Mouse (Mus musculus) cerebellum, adult 9-11 months (tissue): Measurements from ENCODE around the gene Itgb6.

Source experiments
- DNase-seq: peaks from one replicate; pipeline ENCODE4 v3.0.0; 2022

Itgb6 gene

DNA sequence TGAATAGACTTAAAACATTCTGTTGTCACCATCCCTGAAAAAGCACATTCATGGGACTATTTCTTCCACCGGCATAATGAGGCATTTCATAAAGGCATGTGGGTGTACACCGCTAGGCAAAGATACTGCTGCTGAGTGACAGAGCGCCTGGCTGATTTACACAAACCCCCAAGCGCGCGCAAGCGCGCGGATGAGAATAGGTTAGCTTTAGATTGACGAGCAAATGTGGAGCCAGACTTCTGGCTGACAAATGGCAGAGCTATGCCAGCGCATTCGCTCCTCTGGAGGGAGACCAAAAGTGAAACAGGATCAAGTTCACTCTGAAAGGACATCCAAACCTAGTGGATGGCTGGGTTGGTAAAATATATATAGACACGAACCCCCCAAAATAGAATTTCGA is at the start of gene Itgb6:
Itgb6 (minus strand) TSS at position 130 of the 400 bp plus-strand sequence.
- DNase-seq = no peak

DNA sequence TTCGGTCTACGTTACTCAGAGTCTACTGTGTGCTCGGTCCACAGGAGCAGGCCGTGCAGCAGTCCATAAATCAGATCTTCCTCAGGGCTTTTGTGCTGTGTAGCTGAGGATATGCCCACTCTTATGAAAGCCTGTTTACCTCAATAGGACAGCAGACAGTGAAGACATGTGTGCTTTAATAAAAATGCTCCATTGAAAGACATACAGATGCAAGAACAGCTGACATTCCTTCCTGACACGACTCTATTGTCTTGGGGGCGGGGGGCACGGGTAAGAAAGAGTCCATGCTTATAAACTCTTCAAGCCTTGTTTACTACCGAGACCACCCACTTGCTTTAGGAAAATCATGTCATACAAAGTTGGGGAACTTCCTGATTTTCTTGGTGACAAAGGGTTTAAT is 44.0 kb upstream of the Itgb6 start:
- DNase-seq = no peak

DNA sequence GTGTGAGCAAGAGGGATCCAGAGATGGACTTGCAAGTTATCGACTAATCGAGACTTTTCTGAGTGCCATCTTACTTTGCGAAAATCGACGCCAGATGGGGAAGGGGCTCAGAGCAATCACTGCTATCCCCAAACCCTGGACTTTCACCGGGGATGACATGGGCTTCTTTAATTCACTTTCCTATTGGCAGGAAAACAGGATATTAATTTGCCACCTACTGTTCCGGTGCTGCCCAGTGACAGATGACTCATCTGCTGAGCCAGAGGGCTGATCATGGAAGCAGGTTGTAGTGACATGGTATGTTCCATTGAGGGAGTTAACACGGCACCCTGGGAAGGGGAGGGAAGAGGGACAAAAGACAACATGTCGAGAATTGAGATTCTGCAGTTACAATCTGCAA is 33.8 kb upstream of the Itgb6 start:
- DNase-seq = no peak

DNA sequence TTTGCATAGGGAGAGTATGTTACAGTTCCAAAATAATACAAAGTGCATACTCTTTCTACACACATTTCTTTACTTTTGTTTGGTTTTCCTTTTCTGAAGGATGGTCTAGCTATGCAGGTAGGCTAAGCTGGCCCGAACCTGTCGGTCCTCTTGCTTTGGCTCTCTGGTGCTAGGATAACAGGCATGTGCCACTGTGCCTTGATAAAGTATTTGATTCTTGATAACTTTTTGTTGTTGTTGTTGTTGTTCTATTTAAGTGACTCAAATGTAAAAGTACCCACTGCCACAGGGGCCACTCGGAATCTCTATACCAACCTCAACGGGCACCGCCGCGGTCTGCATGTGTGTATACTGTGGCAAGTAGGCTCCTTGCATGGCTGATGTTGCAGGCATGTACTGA is 32.7 kb upstream of the Itgb6 start:
- no peak for DNase-seq

DNA sequence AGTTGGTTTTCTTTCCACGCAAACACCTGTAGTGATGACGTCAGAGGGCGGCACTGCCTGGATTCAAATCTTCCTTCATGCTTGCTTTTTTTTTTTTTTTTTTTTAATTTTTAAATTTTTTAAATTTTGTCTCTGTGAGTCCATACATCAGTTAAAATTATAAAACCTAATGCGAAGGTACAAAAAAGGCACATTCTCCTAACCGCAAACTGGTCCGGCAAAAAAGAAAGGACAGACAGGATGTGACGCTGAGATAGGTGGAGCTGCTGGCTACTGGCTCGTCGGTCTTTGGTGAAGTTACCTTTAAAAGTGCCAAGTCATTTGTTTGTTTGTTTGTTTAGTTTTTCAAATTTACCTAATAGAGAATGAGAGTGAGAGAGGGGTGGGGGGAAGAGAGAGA is 28.8 kb upstream of the Itgb6 start:
- no peak for DNase-seq

DNA sequence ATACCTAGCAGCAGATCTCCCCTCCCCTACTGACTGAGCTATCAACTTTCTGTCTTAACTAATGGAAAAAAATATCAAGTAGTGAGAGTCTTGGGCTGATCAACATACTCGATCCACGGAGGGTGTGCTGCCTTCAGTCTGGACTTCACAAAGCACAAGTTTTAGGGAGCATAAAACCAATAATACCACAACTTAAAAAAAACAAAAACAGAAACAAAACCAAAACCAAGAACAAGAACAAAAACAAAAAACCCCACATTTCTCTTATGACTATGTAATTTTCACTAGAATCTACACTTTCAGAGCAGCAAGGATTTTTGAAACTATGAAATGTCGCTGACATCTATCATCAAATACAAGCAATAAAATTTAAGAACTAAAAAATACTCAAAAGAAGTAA is 28.1 kb upstream of the Itgb6 start:
- no peak for DNase-seq

DNA sequence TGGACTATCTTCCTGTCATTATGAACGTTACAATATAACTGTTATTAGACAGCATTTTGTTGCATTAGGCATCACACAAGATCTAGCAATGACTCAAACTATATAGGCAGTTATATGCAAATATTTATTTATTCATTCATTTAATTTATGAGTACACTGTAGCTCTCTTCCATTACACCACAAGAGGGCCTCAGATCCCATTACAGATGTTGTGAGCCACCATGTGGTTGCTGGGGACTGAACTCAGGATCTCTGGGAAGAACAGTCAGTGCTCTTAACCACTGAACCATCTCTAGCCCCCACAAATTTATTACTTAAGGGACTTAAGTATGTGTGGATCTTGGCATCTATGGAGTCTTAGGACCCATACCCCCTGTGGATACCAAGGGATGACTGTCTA is 26.1 kb upstream of the Itgb6 start:
- no peak for DNase-seq

DNA sequence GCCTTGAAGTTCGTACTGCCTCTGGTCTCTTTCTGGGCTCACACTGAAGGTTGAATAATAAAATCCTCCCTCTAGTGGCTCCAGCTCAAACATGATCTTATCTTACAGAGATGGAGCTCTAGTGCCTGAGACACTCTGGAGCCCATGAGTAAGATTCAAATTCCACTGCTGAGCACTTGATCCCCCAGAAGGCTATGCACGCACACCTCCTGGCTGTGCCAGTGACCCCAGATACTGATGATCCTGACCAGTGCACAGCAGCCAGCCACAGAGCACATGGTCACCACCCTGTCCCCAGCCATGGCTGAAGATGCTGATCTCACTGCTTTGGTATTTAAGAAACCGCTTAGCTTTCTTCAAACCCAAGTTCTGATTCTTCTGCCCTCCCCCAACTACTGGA is 25.1 kb upstream of the Itgb6 start:
- no peak for DNase-seq

DNA sequence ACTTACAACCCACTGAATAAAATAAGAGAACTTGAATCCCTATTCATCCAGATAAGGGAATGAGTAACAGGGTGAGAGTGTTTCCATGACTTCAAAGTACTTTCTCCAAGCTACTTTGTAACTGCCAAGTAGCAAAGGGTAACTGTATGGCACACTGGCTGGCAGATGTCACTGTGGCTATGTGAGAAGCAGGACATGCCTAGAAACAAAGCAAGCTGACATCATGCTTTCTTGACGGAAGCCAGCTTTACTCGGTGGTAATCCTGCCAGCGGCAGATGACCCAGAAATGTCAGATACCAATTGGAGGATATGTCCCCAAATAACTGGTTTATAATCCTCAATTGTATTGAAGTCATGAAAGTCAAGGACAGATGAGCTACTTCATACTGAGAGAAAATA is 22.2 kb upstream of the Itgb6 start:
- no peak for DNase-seq

DNA sequence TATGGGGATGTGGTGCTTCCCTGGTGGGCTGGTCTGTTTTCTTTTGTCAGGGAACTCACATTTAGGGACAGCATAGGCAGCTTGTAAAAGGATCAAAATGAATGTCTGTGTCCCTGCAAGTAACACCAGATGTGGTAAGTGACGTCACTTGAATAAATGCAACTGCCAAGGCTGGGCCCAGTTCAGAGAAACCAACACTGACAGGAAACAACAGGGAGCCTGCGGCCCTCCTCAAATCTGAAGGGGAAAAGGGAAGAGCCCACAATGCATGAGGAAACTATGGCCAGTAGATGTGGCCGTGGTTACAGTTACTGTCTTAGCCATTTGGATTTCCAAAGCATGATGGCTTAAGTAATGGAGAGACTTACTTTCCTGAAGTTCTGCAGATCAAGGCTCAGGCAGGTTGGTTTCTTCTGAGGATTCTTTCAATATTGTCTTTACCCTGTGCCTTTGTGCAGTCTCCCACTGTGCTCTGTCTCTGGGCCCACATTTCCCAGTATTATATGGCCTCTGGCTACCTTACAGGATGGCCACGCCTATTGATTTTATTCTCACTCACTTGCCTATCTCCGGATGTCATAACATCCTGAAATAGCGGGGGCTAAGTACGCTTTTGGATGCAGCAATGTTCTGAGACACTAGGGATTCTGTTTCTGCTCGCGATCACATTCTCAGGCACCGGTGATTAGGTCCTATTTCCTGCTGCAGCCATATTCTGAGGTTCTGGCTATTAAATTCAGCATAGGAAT is 17.1 kb upstream of the Itgb6 start:
- no peak for DNase-seq

DNA sequence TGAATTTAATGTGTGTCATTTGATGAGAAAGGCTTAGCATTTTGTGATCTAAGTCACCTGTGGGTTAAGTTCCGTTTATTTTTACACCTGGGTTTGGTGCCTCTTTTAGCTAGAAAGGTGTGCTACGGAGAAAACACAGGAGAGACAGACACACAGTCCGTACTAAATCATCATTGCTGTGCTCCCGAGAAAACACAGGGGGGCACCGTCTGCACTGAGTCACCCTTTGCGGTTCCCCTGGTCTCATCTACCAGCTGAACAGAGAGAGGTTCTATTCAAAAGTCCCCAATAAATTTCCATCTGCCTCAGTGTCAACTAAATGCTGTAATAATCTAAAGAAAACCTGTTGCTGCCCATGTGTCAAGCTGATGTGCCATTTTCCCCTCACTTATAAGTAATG is 8.5 kb upstream of the Itgb6 start:
- no peak for DNase-seq

DNA sequence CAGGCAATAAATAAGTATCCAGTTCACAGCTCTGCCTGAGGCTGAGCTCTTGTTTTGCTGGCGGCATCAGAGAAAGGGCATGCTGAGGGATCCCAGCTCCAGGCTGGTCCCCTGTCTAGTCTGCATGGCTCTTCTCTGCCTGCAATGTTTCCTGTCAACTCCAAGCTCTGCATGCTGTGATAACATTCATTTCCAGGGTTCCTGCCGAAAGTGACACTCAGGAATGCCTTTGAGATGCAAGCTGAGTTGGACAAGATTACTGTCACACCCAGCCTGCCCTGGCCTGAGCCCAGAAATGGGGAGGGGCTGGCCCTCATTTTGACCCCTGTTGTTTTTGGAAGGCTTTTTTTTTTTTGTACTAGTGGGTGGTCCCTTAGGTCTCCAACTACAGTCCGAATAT is 7.6 kb upstream of the Itgb6 start:
- no peak for DNase-seq

DNA sequence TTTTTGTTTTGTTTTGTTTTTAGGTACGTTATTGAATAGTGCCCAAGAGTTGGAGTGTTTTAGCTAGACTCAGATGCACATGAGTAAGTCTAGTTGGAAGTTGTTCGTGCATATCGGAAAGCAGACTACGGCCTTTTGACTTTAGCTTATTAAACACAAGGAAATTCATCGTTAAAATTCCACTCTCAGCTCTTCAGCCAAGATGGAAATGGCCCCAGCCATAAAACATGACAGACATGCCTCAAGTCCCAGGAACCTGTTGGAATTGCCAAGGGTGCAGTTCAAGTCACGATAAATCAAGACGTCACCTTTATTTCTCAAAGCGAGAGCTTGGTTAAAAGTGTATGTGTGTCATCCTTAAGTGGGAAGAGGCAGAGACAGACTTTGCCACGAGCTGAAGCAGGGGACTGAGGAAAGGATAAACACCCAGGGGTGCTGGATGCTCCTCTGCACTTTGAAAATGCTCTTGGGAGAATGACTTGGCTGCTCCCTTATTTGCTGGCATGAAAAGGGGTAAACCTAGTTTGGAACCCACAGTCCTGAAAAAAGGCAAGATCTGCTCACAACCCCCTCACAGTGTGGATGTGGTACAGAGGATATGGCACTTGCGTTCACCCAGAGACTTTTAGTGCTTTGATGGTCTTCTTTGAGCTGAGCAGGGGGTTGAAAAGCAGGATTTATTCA is 6.6 kb upstream of the Itgb6 start:
- no peak for DNase-seq

DNA sequence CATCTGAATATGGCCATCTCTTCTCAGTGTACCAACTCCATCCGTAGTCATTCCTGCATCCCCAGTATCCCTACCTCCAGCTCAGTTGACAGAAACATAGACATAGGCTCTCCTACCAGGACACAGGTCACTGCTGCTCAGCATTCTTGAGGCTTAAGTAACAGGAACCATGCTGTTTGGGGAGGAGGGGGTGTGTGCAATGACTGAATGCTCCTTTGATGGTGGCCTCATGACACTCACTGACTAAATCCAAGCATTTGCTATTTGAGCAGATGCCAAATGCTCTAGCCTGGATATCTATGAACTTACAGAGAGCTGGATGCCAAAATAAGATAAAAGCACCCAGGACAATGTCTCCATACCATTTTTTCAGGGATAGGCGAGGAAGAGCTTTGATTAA is 2.2 kb upstream of the Itgb6 start:
- DNase-seq = no peak

DNA sequence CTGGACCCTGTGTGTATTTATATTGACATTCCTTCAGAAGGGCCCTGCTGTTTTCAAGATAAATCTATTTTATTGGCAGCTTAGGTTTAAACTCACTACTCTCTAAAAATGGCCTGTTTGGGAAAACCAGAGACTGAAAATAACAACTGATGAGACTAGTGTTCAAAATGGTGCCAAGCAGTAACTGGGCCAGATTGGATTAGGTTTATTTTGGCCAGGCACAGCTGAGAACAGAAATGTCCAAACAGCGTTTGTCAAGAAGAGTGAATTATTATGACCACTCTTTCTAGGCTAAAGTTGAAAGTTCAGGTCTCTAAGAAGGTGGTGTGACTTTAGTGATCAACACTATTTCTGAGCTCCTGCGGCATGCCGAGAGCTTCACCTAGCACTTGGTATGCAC is 524 bp upstream of the Itgb6 start:
- no peak for DNase-seq

DNA sequence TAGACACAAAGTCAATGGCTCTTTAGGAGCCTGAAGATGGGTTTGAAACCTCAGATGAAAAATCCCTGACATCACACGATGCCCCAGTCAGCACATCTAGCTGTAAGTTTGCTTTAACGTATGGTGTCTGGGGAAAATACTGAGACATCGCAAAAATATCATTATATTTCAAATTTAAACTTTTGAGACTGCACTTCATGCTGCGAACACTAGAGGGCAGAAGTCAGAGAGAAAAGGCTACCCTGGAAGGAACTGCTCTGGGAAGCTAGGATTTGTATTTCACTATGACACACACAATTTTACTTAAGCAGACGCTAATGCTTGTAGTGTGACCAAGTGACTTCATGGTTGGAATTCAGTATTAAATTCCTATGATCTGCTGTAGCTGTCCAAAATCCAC is 1.5 kb downstream of the Itgb6 start:
- DNase-seq = no peak

DNA sequence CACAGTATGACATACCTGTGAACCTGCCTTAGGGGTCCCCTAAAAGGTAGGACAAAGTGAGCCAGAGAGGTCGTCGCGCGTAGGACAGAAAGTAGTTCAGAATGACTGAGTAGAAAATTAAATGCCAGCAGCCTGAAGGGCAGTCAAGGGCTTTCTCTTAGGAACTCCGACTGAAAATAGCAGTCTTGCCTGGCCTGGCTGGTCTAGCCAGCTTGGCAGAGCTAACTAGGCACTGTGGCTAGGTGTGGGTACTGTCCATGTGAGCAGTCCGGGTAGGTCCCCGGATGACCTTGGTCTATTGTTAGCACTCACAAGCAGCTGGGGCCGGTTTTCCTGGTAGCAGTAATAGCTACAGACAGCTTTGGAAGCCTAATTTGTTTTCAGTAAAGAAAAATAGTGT is 2.2 kb downstream of the Itgb6 start:
- DNase-seq = no peak

DNA sequence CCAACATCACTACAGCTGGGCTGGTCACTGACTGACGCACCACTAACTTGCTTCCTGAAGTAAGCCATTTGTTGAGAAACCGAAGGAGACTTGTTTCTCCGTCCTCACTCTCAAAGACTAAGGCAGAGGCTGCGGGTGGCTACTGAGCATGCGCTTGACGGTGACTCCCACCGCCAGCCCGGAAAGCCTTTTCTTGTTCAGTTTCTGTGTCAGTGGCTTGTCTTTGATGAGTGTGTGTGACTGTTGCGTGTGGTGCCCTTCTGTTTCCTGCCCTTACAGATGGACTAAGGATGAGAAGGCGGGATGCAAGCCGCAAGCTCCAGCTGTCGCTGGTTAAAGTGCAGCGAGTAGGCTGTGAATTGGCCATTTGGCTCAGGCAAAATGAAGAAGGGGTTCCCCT is 5.1 kb downstream of the Itgb6 start:
- DNase-seq = no peak

DNA sequence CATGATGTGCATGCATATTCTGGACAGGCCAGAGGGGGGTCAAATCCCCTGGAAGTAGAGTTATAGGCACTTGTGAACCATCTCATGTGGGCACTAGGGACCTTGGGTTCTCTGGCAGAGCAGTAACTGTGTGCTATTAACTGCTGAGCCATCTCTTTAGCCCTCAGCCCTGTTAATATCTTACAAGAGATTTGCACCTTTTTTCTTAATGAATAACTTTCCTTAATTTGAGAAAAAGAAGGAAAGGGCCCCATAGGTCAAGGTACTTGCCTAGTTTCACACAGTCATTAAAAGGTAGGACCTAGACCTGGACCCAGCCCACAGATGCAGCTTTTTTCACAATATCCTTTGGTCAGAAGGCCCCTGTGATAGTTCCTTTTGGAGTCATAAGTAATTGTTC is 5.9 kb downstream of the Itgb6 start:
- no peak for DNase-seq

DNA sequence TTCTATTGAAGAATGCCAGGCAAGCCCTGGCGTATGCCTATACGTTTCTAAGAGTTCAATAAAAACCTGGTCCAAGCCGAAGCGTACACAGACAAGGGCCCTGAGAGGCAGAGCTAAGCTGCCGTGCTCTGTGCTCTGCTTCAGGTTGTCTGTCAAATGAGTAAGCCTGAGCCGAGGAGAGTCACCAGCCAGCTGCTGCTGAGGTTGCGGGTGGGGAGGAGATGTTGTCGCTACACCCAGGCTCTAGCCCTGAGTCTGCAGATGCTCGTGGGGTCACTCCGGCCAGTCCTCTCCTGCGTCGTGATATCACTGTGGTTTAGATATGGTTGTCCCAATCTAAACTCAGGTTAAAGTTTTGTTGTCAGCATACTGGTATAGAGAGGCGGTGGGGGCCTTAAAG is 6.7 kb downstream of the Itgb6 start:
- DNase-seq = no peak

DNA sequence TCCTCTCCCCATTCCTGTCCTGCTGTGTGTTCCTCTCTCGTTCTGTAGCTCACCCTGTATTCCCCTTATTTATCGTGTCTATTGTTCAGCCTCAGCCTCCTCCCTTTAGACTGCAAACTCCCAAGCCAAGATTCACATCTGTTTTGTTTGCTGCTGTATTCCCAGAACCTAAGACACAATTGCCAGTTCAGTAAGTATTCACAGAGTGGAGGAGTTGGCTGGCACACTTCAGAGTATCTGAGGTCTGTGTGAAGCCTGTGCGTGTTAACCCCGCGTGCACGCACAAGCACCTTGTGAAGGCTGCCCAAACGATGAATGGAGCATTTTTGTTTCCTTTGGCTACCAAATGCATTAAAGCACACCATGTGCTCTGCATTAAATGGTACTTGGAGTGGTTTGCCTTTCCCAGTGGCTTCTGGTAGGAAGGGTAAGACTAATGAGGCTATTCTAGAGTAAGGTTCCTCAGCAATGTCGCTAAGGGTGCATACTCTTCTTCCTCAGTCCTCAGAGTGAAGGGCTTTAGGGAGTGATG is 7.4 kb downstream of the Itgb6 start:
- no peak for DNase-seq

DNA sequence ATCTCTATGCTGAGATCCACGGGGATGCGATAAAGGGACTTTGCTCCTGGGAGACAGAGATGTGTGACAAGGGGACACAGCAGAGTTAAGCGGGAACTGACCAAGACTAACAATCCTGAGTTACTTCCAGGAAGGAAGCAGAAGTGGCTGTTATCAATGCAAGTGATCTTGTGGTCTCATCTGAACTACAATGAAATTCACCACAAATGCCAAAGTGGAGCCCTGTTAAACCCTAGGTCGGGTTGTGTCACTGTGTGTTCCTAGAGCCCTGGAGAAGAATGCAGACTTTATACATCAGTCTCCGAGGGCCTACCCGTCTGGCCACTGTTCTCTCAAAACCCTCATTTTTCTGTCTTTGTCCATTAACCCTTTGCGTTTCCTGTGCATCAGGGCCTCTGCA is 8.0 kb downstream of the Itgb6 start:
- no peak for DNase-seq

DNA sequence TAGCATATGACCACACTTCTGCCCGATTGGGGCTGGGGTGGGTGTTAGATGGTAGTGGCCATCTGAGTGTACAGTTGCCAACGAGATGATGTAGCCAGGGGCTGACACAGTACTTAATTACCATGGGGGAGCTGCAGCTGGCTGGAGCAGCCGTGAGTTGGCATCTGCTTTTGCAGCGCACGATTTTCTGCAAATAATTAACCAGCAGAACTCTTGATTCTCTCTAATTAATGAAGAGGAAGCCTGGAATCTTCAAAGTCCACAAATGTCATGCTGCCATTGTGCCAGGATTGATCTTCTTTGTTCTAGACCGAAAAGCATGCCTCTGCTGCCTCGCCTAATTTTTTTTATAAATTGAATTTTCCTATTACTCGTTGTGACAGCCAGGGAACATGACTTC is 8.6 kb downstream of the Itgb6 start:
- DNase-seq = no peak

DNA sequence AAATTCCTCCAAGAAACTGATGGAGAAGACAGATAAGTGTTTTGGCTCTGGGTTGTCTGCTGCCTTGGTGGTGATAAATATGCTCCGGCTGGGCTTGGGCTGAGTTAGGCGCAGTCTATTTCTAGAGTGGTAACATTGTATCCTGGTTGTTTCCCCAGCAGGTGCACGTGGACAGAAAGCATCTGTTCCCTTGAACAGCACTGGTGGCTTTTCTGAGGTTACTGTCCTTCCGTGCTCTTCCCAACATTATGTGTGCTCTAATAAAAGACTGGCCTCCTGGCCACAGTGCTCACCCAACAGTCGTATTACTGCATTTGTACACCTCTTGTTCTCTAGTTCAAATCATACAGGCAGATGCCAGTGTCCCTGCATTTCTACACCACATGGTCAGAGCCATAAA is 9.6 kb downstream of the Itgb6 start:
- DNase-seq = no peak

DNA sequence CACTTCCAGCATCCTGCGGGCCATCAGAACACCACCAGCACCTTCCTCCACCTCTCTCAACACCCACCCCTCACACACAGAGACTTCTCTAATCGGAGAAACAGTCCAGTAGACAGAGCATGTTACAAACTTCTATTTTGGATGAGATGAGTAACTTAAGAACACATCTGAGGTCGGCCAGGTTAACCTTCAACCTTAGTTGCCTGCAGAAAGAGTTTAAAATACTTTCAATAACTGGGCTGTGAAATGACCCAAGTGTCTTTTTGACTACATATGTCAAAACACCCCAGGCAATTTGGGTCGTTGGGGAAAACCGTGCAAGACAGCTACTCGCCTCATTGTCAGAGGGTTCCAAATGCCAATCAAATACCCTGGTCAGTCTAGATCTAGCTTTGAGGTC is 10.0 kb downstream of the Itgb6 start:
- no peak for DNase-seq
